Mouse (Mus musculus) layer of hippocampus, adult 18-20 months (tissue): Measurements from ENCODE around the gene H2-Aa. TPM values are rescaled to one million over a fixed set of nuclear protein-coding genes. Genes with fewer than 3 reads are reported as not detected.

ENCODE experiments used
- total RNA-seq, 2 experiments: library from RNA; stranded (reverse); gene quantifications; 2 replicates each; pipeline ENCODE4 v1.2.3; 2021

The H2-Aa gene
- total RNA-seq, 2 experiments from 2014 or later: 1.3 to 1.4 TPM

Other genes starting within 250 kb of the H2-Aa start
- gene Col11a2, start 248.4 kb downstream of the H2-Aa start, total RNA-seq: 10 to 100 TPM; 22.5 to 23.4 TPM
- gene H2-Oa, start 195.5 kb downstream of the H2-Aa start, total RNA-seq: not detected
- 10 to 100 TPM; 27.4 to 32.5 TPM for gene H2-DMa, start 168.3 kb downstream of the H2-Aa start, total RNA-seq
- 100 to 1,000 TPM; 184 to 185 TPM for gene Brd2, start 165.2 kb downstream of the H2-Aa start, total RNA-seq
- gene H2-DMb2, start 144.5 kb downstream of the H2-Aa start, total RNA-seq: 1 to 10 TPM; 1.3 to 1.6 TPM
- 1 to 10 TPM; 3.2 to 3.8 TPM for gene H2-DMb1, start 134.8 kb downstream of the H2-Aa start, total RNA-seq
- 1 to 10 TPM; 3.6 to 3.9 TPM for gene Tap1, start 100.3 kb downstream of the H2-Aa start, total RNA-seq
- 1 to 10 TPM; 2.1 to 3.7 TPM for gene Psmb9, start 100.1 kb downstream of the H2-Aa start, total RNA-seq
- gene Psmb8, start 90.1 kb downstream of the H2-Aa start, total RNA-seq: 1 to 10 TPM; 4.1 to 5.8 TPM
- gene Tap2, start 84.3 kb downstream of the H2-Aa start, total RNA-seq: 10 to 100 TPM in 1 of 2 experiments, 1 to 10 TPM in 1; 8.4 to 12.8 TPM
- under 1 TPM; 0.20 to 0.37 TPM for gene H2-Ob, start 48.9 kb downstream of the H2-Aa start, total RNA-seq
- gene H2-Ab1, start 30.1 kb downstream of the H2-Aa start, total RNA-seq: 1 to 10 TPM; 1.3 to 1.9 TPM
- gene H2-Eb1, start 18.0 kb upstream of the H2-Aa start, total RNA-seq: 1 to 10 TPM; 1.6 to 2.0 TPM
- not detected for gene H2-Eb2, start 37.8 kb upstream of the H2-Aa start, total RNA-seq
- under 1 TPM; 0.28 to 0.87 TPM for gene Btnl2, start 67.0 kb upstream of the H2-Aa start, total RNA-seq
- not detected for gene Btnl1, start 89.3 kb upstream of the H2-Aa start, total RNA-seq
- gene BC051142, start 111.0 kb upstream of the H2-Aa start, total RNA-seq: 1 to 10 TPM; 2.1 to 4.5 TPM
- not detected for gene Btnl4, start 189.5 kb upstream of the H2-Aa start, total RNA-seq
- gene Btnl6, start 229.5 kb upstream of the H2-Aa start, total RNA-seq: not detected